Mouse (Mus musculus) liver, adult 2 months (tissue): ENCODE results near the gene Xpr1. TPM values are rescaled to one million over a fixed set of nuclear protein-coding genes. Genes with fewer than 3 reads are reported as not detected.

ENCODE experiments used
- DNase-seq: peaks from one replicate; pipeline ENCODE4 v3.0.0-alpha.2; 2011; ENCODE audit warnings: low read depth, low spot score; ENCODE audit errors: extremely low read depth
- H3K27ac ChIP-seq: fragments of 200-500 bp; replicated peaks from 2 replicates; pipeline ENCODE4 v1.5.1; 2012; ENCODE audit warnings: low read depth, mild to moderate bottlenecking, control low read depth, inconsistent platforms, low read length; ENCODE audit not compliant: insufficient read depth
- H3K27me3 ChIP-seq: fragments of 200-500 bp; 2 replicates; pipeline ENCODE4 v1.6.1; 2012; ENCODE audit warnings: mild to moderate bottlenecking, moderate library complexity, low read length, inconsistent platforms; ENCODE audit not compliant: control insufficient read depth, insufficient read depth
- H3K36me3 ChIP-seq: fragments of 200-500 bp; 2 replicates; pipeline ENCODE4 v1.6.1; 2012; ENCODE audit warnings: low read length, inconsistent platforms; ENCODE audit not compliant: control insufficient read depth, insufficient read depth
- H3K4me1 ChIP-seq: fragments of 200-500 bp; 2 replicates; pipeline ENCODE4 v1.6.1; 2011; ENCODE audit warnings: low read length; ENCODE audit not compliant: control insufficient read depth, insufficient read depth
- H3K4me3 ChIP-seq: fragments of 200-500 bp; 2 replicates; pipeline ENCODE4 v1.5.1; 2011; ENCODE audit warnings: low read depth, mild to moderate bottlenecking, control low read depth, low read length, moderate library complexity; ENCODE audit not compliant: insufficient read depth
- H3K79me2 ChIP-seq: fragments of 200-500 bp; 2 replicates; pipeline ENCODE4 v1.6.1; 2012; ENCODE audit warnings: inconsistent platforms, mild to moderate bottlenecking, low read length, moderate library complexity; ENCODE audit not compliant: control insufficient read depth, insufficient read depth
- H3K9ac ChIP-seq: fragments of 200-500 bp; 2 replicates; pipeline ENCODE4 v1.6.1; 2012; ENCODE audit warnings: low read depth, mild to moderate bottlenecking, control low read depth, inconsistent platforms, low read length
- CTCF ChIP-seq: fragments of 200-500 bp; IDR thresholded peaks from 2 replicates; pipeline ENCODE4 v1.5.1; 2011; ENCODE audit warnings: low read depth, low read length, control low read depth
- POLR2A ChIP-seq: fragments of 200-500 bp; IDR thresholded peaks from 2 replicates; pipeline ENCODE4 v1.6.1; 2011; ENCODE audit warnings: low read length, control low read depth; ENCODE audit not compliant: insufficient read depth; ENCODE audit errors: extremely low read depth
- WGBS: fragments of 180-500 bp; shearing (Covaris S2); methylation state at CpG from one replicate; pipeline ENCODE4 v1.1.7; 2018; 5-methylcytosine and 5-hydroxymethylcytosine counted together
- polyA plus RNA-seq: library from polyadenylated mRNA; depleted of rRNA; stranded (reverse); fragments of >200 nt; gene quantifications from 2 replicates; pipeline ENCODE4 v1.2.3, GENCODE M21; 2012
- total RNA-seq: library from RNA; depleted of rRNA; stranded (reverse); fragments of >200 nt; gene quantifications from 2 replicates; pipeline ENCODE4 v1.2.3, GENCODE M21; 2014

Xpr1 gene
- total and polyA plus RNA-seq, 2 experiments = 5.4 to 17.1 TPM

DNA sequence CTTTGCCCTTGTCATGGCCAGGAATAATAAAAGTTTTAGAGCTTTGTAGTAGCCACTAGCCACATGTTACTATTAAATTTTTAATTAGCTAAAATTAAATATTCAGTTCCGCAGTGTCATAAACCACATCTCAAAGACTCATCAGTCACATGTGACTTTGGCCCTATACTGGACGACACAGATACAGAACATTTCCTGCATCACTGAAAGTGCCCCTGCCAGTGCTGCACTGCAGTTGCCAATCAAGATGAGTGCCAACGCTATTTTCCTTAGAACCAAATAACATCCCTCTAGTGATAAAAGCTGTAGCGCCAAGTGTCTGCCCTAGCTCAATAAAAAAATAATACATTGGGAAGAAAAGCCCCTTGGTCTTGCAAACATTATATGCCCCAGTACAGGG lies 17.2 kb downstream of the Xpr1 start:
- TF ChIP-seq CTCF = no peak
- TF ChIP-seq POLR2A = no peak
- Histone ChIP-seq H3K27ac (no peak overlapping the region), H3K36me3 (no peaks in the 10 kb centered on the region), H3K79me2 (peaks cover 19% of the 10 kb centered on the region; the same call in 1 of the 2 replicates), H3K4me1 (no peaks in the 10 kb centered on the region), H3K27me3 (no peaks in the 10 kb centered on the region), H3K4me3 (no peak overlapping the region), H3K9ac (no peak overlapping the region)
- 86% methylated on average over 4 of the region's 4 CpGs for WGBS
- no peak for DNase-seq

DNA sequence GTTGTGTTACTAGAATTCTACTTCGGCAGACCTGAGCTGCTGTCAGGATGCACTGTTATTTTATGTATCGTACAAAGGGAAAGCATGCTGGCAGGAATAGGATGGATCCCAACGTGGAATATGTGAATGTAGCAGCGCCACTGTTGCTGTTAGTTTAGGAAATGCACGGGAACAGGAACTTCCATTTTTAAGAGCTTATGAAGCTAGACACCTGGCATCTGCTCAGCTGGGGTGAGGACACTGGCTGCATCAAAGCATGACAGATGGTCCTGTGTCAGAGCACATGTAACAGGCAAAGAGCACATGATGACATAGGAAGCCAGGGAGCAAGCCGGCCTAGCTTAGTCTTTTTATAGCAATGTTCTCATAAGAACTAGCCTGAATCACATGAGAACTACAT lies 22.4 kb downstream of the Xpr1 start:
- Histone ChIP-seq H3K27me3 (no peaks in the 10 kb centered on the region), H3K79me2 (peaks cover 15% of the 10 kb centered on the region; the same call in 1 of the 2 replicates), H3K36me3 (no peaks in the 10 kb centered on the region), H3K9ac (no peak overlapping the region), H3K27ac (no peak overlapping the region), H3K4me1 (no peaks in the 10 kb centered on the region), H3K4me3 (no peak overlapping the region)
- DNase-seq = no peak
- 87% methylated on average over 6 of the region's 6 CpGs for WGBS
- TF ChIP-seq CTCF (no peak), POLR2A (no peak)

DNA sequence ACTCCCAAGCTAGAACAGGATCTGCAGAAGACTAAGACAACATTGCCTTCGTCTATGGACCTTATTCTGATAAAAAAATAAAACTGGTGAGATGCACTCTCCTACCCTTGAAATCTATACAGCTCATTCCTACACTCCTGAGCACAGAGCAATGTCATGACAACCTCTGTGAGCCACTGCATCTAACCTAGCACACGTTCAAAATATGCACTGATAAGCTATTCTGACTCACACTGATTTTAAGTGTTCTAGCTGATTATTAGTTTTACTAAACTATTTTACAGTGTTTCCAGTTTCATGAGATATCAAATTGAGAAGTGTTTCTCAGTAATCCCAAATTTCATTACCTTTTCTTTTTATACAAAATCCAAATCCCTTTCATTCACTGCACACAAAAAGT lies 23.2 kb downstream of the Xpr1 start:
- 60% methylated on average over 2 of the region's 2 CpGs for WGBS

DNA sequence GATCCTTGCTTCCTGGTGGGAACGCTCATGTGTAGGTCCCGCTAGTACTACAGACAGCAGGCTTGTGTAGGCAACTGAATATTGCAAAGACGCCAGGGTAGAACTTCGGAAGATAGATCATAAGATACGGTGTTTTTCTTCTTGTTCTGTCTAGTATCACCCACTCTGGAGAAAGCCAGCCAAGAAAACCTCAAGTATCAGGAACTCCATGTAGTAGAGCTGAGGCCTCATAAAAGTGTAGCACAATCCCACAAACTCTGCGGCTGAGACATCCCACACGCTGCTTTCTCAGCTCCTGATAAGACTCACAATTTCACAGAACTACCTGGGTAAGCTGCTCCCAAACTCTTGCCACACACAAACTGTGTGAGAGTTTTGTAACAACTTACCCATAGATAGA lies 24.4 kb downstream of the Xpr1 start:
- H3K79me2 ChIP-seq = peaks cover 12% of the 10 kb centered on the region; the same call in 1 of the 2 replicates
- H3K36me3 ChIP-seq = no peaks in the 10 kb centered on the region
- H3K9ac ChIP-seq = no peak overlapping the region
- H3K4me1 ChIP-seq = no peaks in the 10 kb centered on the region
- DNase-seq = no peak
- WGBS = 98% methylated on average over 7 of the region's 7 CpGs
- TF ChIP-seq CTCF (no peak), POLR2A (no peak)
- H3K27ac ChIP-seq = no peak overlapping the region
- no peaks in the 10 kb centered on the region for H3K27me3 ChIP-seq
- no peak overlapping the region for H3K4me3 ChIP-seq

More for the DNA sequence above, 23.2 kb downstream of the Xpr1 start:
- Histone ChIP-seq H3K4me1 (no peaks in the 10 kb centered on the region), H3K27ac (no peak overlapping the region), H3K9ac (no peak overlapping the region), H3K36me3 (no peaks in the 10 kb centered on the region), H3K4me3 (no peak overlapping the region), H3K79me2 (peaks cover 9% of the 10 kb centered on the region; the same call in 1 of the 2 replicates), H3K27me3 (no peaks in the 10 kb centered on the region)
- TF ChIP-seq POLR2A (no peak), CTCF (no peak)
- no peak for DNase-seq

DNA sequence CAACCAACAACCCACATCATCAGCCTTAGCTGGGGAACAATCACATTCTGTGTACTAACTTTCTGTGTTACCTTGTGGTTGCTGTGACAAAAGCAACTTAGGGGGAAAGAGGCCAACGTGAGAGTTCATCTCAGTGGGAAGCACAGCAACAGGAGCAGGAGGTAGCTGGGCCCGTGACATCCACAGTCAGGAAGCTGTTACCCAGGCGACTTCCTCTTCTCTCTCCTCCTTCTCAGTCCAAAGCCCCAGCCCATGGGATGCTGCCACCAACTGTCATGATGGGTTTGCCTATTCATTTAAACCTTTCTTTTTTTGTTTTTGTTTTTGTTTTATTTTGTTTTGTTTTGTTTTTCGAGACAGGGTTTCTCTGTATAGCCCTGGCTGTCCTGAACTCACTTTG lies 25.7 kb downstream of the Xpr1 start:
- WGBS = 82% methylated on average over 4 of the region's 4 CpGs

DNA sequence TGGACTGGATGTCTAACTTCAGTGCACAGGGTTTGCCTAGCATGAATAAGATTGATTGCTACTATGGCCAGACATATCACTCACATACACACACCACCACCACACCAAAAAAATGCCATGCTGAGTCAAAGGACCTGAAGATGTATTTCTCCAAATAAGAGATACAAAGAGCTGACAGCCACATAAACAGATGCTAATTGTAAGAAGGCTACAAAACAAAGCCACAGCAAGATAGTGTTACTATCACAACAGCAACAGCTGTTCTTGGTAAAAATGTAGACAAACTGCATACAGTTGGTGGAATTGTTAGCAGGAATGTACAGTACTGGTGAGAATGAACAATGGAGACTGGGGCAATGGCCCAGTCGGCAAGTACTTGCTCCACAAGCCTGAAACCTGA lies 28.8 kb downstream of the Xpr1 start:
- no peaks in the 10 kb centered on the region for H3K36me3 ChIP-seq
- H3K79me2 ChIP-seq = peaks cover 6% of the 10 kb centered on the region; the same call in 1 of the 2 replicates
- no peak overlapping the region for H3K9ac ChIP-seq
- 87% methylated on average over 1 of the region's 1 CpGs for WGBS
- no peak overlapping the region for H3K27ac ChIP-seq
- H3K27me3 ChIP-seq = no peaks in the 10 kb centered on the region
- no peak for TF ChIP-seq POLR2A
- TF ChIP-seq CTCF = no peak
- H3K4me3 ChIP-seq = no peak overlapping the region
- no peak for DNase-seq
- H3K4me1 ChIP-seq = no peaks in the 10 kb centered on the region

More for the DNA sequence above, 25.7 kb downstream of the Xpr1 start:
- no peaks in the 10 kb centered on the region for H3K4me1 ChIP-seq
- H3K27me3 ChIP-seq = no peaks in the 10 kb centered on the region
- H3K4me3 ChIP-seq = no peak overlapping the region
- H3K79me2 ChIP-seq = peaks cover 12% of the 10 kb centered on the region; the same call in 1 of the 2 replicates
- H3K27ac ChIP-seq = no peak overlapping the region
- DNase-seq = no peak
- H3K9ac ChIP-seq = no peak overlapping the region
- no peak for TF ChIP-seq CTCF
- TF ChIP-seq POLR2A = no peak
- no peaks in the 10 kb centered on the region for H3K36me3 ChIP-seq
